Mouse (Mus musculus) kidney, adult 11 months (tissue): Measurements from ENCODE around the gene Mroh7.
"Not testable (repeated sequence)": the region's sequence is repeated elsewhere in the genome, so short reads cannot be mapped to it uniquely, and the experiment has no call there.

Experiments
- DNase-seq: peaks from one replicate; pipeline ENCODE4 v3.0.0; 2022

The Mroh7 gene

GRCm38 (mm10) chr4:106730814-106731213 lies at the start of gene Mroh7:
Mroh7 (minus strand) TSS chr4:106730925.
- peak; percentile 88 for DNase-seq

- DNase-seq = no peak
Observed at GRCm38 (mm10) chr4:106780045-106780444, 49.3 kb upstream of the Mroh7 start.

GRCm38 (mm10) chr4:106778116-106778788 lies 47.5 kb upstream of the Mroh7 start:
- peak; percentile 98 for DNase-seq

GRCm38 (mm10) chr4:106776998-106777397 lies 46.3 kb upstream of the Mroh7 start:
- DNase-seq = no peak

- not testable (repeated sequence) for DNase-seq
Observed at GRCm38 (mm10) chr4:106775767-106776166, 45.0 kb upstream of the Mroh7 start.

GRCm38 (mm10) chr4:106772558-106772957 lies 41.8 kb upstream of the Mroh7 start:
- no peak for DNase-seq

GRCm38 (mm10) chr4:106769306-106769705 lies 38.6 kb upstream of the Mroh7 start:
- DNase-seq = no peak

GRCm38 (mm10) chr4:106764166-106764565 lies 33.4 kb upstream of the Mroh7 start:
- no peak for DNase-seq

GRCm38 (mm10) chr4:106751726-106752125 lies 21.0 kb upstream of the Mroh7 start:
- no peak for DNase-seq

- DNase-seq = peak; percentile 30
Observed at GRCm38 (mm10) chr4:106749699-106750098, 19.0 kb upstream of the Mroh7 start.

- DNase-seq = no peak
Observed at GRCm38 (mm10) chr4:106747001-106747580, 16.4 kb upstream of the Mroh7 start.

- DNase-seq = no peak
Observed at GRCm38 (mm10) chr4:106745862-106746261, 15.1 kb upstream of the Mroh7 start.

GRCm38 (mm10) chr4:106737904-106738303 lies 7.2 kb upstream of the Mroh7 start:
- peak; percentile 52 for DNase-seq

GRCm38 (mm10) chr4:106736884-106737283 lies 6.2 kb upstream of the Mroh7 start:
- not testable (repeated sequence) for DNase-seq

GRCm38 (mm10) chr4:106733636-106734035 lies 2.9 kb upstream of the Mroh7 start, which contains the start of gene Fam151a:
Fam151a (plus strand) TSS chr4:106733889.
- DNase-seq = peak; percentile 54

GRCm38 (mm10) chr4:106720631-106721030 lies 10.1 kb downstream of the Mroh7 start:
- peak; percentile 39 for DNase-seq

- DNase-seq = no peak
Observed at GRCm38 (mm10) chr4:106713622-106714021, 17.1 kb downstream of the Mroh7 start.

- DNase-seq = peak; percentile 66
Observed at GRCm38 (mm10) chr4:106708408-106708807, 22.3 kb downstream of the Mroh7 start.

GRCm38 (mm10) chr4:106707957-106708356 lies 22.8 kb downstream of the Mroh7 start:
- no peak for DNase-seq

- no peak for DNase-seq
Observed at GRCm38 (mm10) chr4:106705096-106705665, 25.5 kb downstream of the Mroh7 start.

GRCm38 (mm10) chr4:106704416-106704815 lies 26.3 kb downstream of the Mroh7 start:
- peak; percentile 48 for DNase-seq

GRCm38 (mm10) chr4:106703956-106704355 lies 26.8 kb downstream of the Mroh7 start:
- DNase-seq = no peak

GRCm38 (mm10) chr4:106700798-106701197 lies 29.9 kb downstream of the Mroh7 start:
- DNase-seq = no peak

- peak; percentile 43 for DNase-seq
Observed at GRCm38 (mm10) chr4:106699989-106700388, 30.7 kb downstream of the Mroh7 start.
